Mouse (Mus musculus): Measurements from ENCODE around the gene Tsc22d1. TPM values are rescaled to one million over a fixed set of nuclear protein-coding genes. Genes with fewer than 3 reads are reported as not detected.

The Tsc22d1 gene
- polyA plus RNA-seq, 1 experiment from 2014 or later = 499 TPM

GRCm38 (mm10) chr14:76454673-76455072 lies 39.9 kb downstream of the Tsc22d1 start:
- H3K4me1 ChIP-seq (ENCODE audit: control insufficient read depth, insufficient read depth, low read length) = 0 out of 2 replicates have a peak, but pooled peaks cover 3% of the 10 kb centered on the region
- H3K4me2 ChIP-seq (ENCODE audit: low read depth, low read length) = no peak overlapping the region
- ATAC-seq (ENCODE audit: low read depth) (no peak), DNase-seq (ENCODE audit: low spot score) (no peak)
- WGBS = 58% methylated on average over 5 of the region's 5 CpGs
- H3K9ac ChIP-seq (ENCODE audit: low read depth, low read length) = no peak overlapping the region
- H3K27me3 ChIP-seq (replicated peaks; ENCODE audit: control insufficient read depth, insufficient read depth, low read length) = no peaks in the 10 kb centered on the region
- H3K9me3 ChIP-seq (ENCODE audit: control insufficient read depth, low read length) = no peaks in the 10 kb centered on the region
- H3K27ac ChIP-seq (replicated peaks; ENCODE audit: low read depth, low read length) = no peak overlapping the region
- H3K36me3 ChIP-seq (ENCODE audit: control insufficient read depth, insufficient read depth, low read length) = peaks cover 4% of the 10 kb centered on the region; the same call in 1 of the 2 replicates
- no peak overlapping the region for H3K4me3 ChIP-seq (ENCODE audit: low read depth, low read length)

DNA sequence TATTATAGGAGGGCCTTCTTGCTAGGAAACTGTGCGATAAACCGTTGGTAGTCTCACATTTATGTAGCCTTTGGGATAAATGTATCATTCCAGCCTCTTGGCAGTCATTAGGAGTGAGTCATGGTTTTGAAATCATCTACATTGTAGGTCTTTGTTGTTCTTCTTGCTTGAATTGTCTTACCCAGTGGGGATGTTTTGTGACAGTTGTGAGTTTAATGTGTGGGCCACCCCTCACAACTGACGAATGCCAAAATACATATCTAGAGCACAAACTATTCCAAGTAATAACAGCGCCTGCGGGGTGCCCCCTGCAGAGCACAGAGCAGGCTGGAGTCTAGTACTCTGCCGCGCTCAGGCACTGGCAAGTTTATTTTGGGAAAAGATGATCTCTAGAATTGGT lies 40.4 kb downstream of the Tsc22d1 start:
- Histone ChIP-seq H3K4me1 (ENCODE audit: control insufficient read depth, insufficient read depth, low read length) (0 out of 2 replicates have a peak, but pooled peaks cover 3% of the 10 kb centered on the region), H3K36me3 (ENCODE audit: control insufficient read depth, insufficient read depth, low read length) (peaks cover under 1% of the 10 kb centered on the region; the same call in 1 of the 2 replicates), H3K9ac (ENCODE audit: low read depth, low read length) (no peak overlapping the region), H3K4me2 (ENCODE audit: low read depth, low read length) (no peak overlapping the region), H3K27me3 (replicated peaks; ENCODE audit: control insufficient read depth, insufficient read depth, low read length) (no peaks in the 10 kb centered on the region), H3K4me3 (ENCODE audit: low read depth, low read length) (no peak overlapping the region), H3K9me3 (ENCODE audit: control insufficient read depth, low read length) (no peaks in the 10 kb centered on the region), H3K27ac (replicated peaks; ENCODE audit: low read depth, low read length) (no peak overlapping the region)
- DNase-seq (ENCODE audit: low spot score) (no peak), ATAC-seq (ENCODE audit: low read depth) (no peak)
- WGBS = 71% methylated on average over 7 of the region's 7 CpGs

GRCm38 (mm10) chr14:76457696-76458095 lies 42.9 kb downstream of the Tsc22d1 start:
- Histone ChIP-seq H3K27ac (replicated peaks; ENCODE audit: low read depth, low read length) (no peak overlapping the region), H3K36me3 (ENCODE audit: control insufficient read depth, insufficient read depth, low read length) (0 out of 2 replicates have a peak, but pooled peaks cover 4% of the 10 kb centered on the region), H3K9ac (ENCODE audit: low read depth, low read length) (no peak overlapping the region), H3K4me3 (ENCODE audit: low read depth, low read length) (no peak overlapping the region), H3K4me2 (ENCODE audit: low read depth, low read length) (no peak overlapping the region), H3K9me3 (ENCODE audit: control insufficient read depth, low read length) (no peaks in the 10 kb centered on the region), H3K4me1 (ENCODE audit: control insufficient read depth, insufficient read depth, low read length) (0 out of 2 replicates have a peak, but pooled peaks cover 3% of the 10 kb centered on the region), H3K27me3 (replicated peaks; ENCODE audit: control insufficient read depth, insufficient read depth, low read length) (no peaks in the 10 kb centered on the region)
- DNase-seq (ENCODE audit: low spot score) (no peak), ATAC-seq (ENCODE audit: low read depth) (no peak)
- 73% methylated on average over 3 of the region's 3 CpGs for WGBS

- Histone ChIP-seq H3K36me3 (ENCODE audit: control insufficient read depth, insufficient read depth, low read length) (0 out of 2 replicates have a peak, but pooled peaks cover 4% of the 10 kb centered on the region), H3K4me1 (ENCODE audit: control insufficient read depth, insufficient read depth, low read length) (0 out of 2 replicates have a peak, but pooled peaks cover 7% of the 10 kb centered on the region), H3K9ac (ENCODE audit: low read depth, low read length) (no peak overlapping the region), H3K9me3 (ENCODE audit: control insufficient read depth, low read length) (no peaks in the 10 kb centered on the region), H3K4me3 (ENCODE audit: low read depth, low read length) (no peak overlapping the region), H3K4me2 (ENCODE audit: low read depth, low read length) (no peak overlapping the region), H3K27me3 (replicated peaks; ENCODE audit: control insufficient read depth, insufficient read depth, low read length) (no peaks in the 10 kb centered on the region), H3K27ac (replicated peaks; ENCODE audit: low read depth, low read length) (no peak overlapping the region)
- 78% methylated on average over 7 of the region's 7 CpGs for WGBS
- DNase-seq (ENCODE audit: low spot score) (no peak), ATAC-seq (ENCODE audit: low read depth) (no peak)
Observed at GRCm38 (mm10) chr14:76460181-76460580, 45.4 kb downstream of the Tsc22d1 start.

- Histone ChIP-seq H3K9ac (ENCODE audit: low read depth, low read length) (no peak overlapping the region), H3K4me3 (ENCODE audit: low read depth, low read length) (no peak overlapping the region), H3K27me3 (replicated peaks; ENCODE audit: control insufficient read depth, insufficient read depth, low read length) (no peaks in the 10 kb centered on the region), H3K36me3 (ENCODE audit: control insufficient read depth, insufficient read depth, low read length) (0 out of 2 replicates have a peak, but pooled peaks cover 4% of the 10 kb centered on the region), H3K4me2 (ENCODE audit: low read depth, low read length) (no peak overlapping the region), H3K27ac (replicated peaks; ENCODE audit: low read depth, low read length) (no peak overlapping the region), H3K4me1 (ENCODE audit: control insufficient read depth, insufficient read depth, low read length) (0 out of 2 replicates have a peak, but pooled peaks cover 7% of the 10 kb centered on the region), H3K9me3 (ENCODE audit: control insufficient read depth, low read length) (no peaks in the 10 kb centered on the region)
- DNase-seq (ENCODE audit: low spot score) (no peak), ATAC-seq (ENCODE audit: low read depth) (no peak)
- WGBS = 91% methylated on average over 10 of the region's 10 CpGs
Observed at GRCm38 (mm10) chr14:76461182-76461775, 46.5 kb downstream of the Tsc22d1 start.

- Histone ChIP-seq H3K4me2 (ENCODE audit: low read depth, low read length) (no peak overlapping the region), H3K27ac (replicated peaks; ENCODE audit: low read depth, low read length) (peak overlapping the region; percentile 29; the same call in 1 of the 2 replicates), H3K27me3 (replicated peaks; ENCODE audit: control insufficient read depth, insufficient read depth, low read length) (no peaks in the 10 kb centered on the region), H3K9me3 (ENCODE audit: control insufficient read depth, low read length) (no peaks in the 10 kb centered on the region), H3K36me3 (ENCODE audit: control insufficient read depth, insufficient read depth, low read length) (0 out of 2 replicates have a peak, but pooled peaks cover 4% of the 10 kb centered on the region), H3K4me3 (ENCODE audit: low read depth, low read length) (no peak overlapping the region), H3K4me1 (ENCODE audit: control insufficient read depth, insufficient read depth, low read length) (peaks cover 18% of the 10 kb centered on the region), H3K9ac (ENCODE audit: low read depth, low read length) (no peak overlapping the region)
- no peak for ATAC-seq (ENCODE audit: low read depth)
- WGBS = 80% methylated on average over 4 of the region's 4 CpGs
- DNase-seq (ENCODE audit: low spot score) = peak; percentile 50
Observed at GRCm38 (mm10) chr14:76463414-76464098, 48.8 kb downstream of the Tsc22d1 start.

- DNase-seq (ENCODE audit: low spot score) = no peak
- no peak overlapping the region for H3K4me3 ChIP-seq (ENCODE audit: low read depth, low read length)
- H3K4me1 ChIP-seq (ENCODE audit: control insufficient read depth, insufficient read depth, low read length) = peaks cover 27% of the 10 kb centered on the region
- H3K27ac ChIP-seq (replicated peaks; ENCODE audit: low read depth, low read length) = no peak overlapping the region; the same call in 1 of the 2 replicates
- WGBS = 64% methylated on average over 3 of the region's 3 CpGs
- ATAC-seq (ENCODE audit: low read depth) = no peak
- H3K36me3 ChIP-seq (ENCODE audit: control insufficient read depth, insufficient read depth, low read length) = 0 out of 2 replicates have a peak, but pooled peaks cover 4% of the 10 kb centered on the region
- no peak overlapping the region for H3K9ac ChIP-seq (ENCODE audit: low read depth, low read length)
- H3K9me3 ChIP-seq (ENCODE audit: control insufficient read depth, low read length) = no peaks in the 10 kb centered on the region
- H3K27me3 ChIP-seq (replicated peaks; ENCODE audit: control insufficient read depth, insufficient read depth, low read length) = no peaks in the 10 kb centered on the region
- H3K4me2 ChIP-seq (ENCODE audit: low read depth, low read length) = no peak overlapping the region
Observed at GRCm38 (mm10) chr14:76464967-76465366, 50.2 kb downstream of the Tsc22d1 start.

- Histone ChIP-seq H3K4me2 (ENCODE audit: low read depth, low read length) (peak overlapping the region; percentile 24; the same call in 1 of the 2 replicates), H3K9ac (ENCODE audit: low read depth, low read length) (no peak overlapping the region; the same call in 1 of the 2 replicates), H3K4me1 (ENCODE audit: control insufficient read depth, insufficient read depth, low read length) (peaks cover 28% of the 10 kb centered on the region), H3K9me3 (ENCODE audit: control insufficient read depth, low read length) (no peaks in the 10 kb centered on the region), H3K4me3 (ENCODE audit: low read depth, low read length) (no peak overlapping the region), H3K27me3 (replicated peaks; ENCODE audit: control insufficient read depth, insufficient read depth, low read length) (no peaks in the 10 kb centered on the region), H3K27ac (replicated peaks; ENCODE audit: low read depth, low read length) (0 out of 2 replicates have a peak overlapping the region, but pooled peaks have one; percentile 58), H3K36me3 (ENCODE audit: control insufficient read depth, insufficient read depth, low read length) (0 out of 2 replicates have a peak, but pooled peaks cover 3% of the 10 kb centered on the region)
- peak; percentile 86 for ATAC-seq (ENCODE audit: low read depth)
- WGBS = 31% methylated on average over 18 of the region's 18 CpGs
- DNase-seq (ENCODE audit: low spot score) = peak; percentile 91
Observed at GRCm38 (mm10) chr14:76466641-76467323, 52.0 kb downstream of the Tsc22d1 start.

Measured in embryonic facial prominence, embryonic 14.5 days (tissue).